Mouse (Mus musculus) lung, postnatal 0 days (tissue): ENCODE results near the gene Psg22.
A peak's percentile ranks its signal among the peaks of the same experiment; 100 is the strongest.

Experiments
- CTCF ChIP-seq: IDR thresholded peaks from 2 replicates; pipeline ENCODE4 v1.5.1; 2016; ENCODE audit warnings: antibody characterized with exemption, mild to moderate bottlenecking
- EP300 ChIP-seq: IDR thresholded peaks from 2 replicates; pipeline ENCODE4 v1.6.1; 2016; ENCODE audit warnings: antibody characterized with exemption, mild to moderate bottlenecking, control low read depth

GRCm38 (mm10) chr7:18679772-18680171 lies 38.1 kb upstream of the Psg22 start:
- TF ChIP-seq CTCF (peak; percentile 64), EP300 (no peak)
